Mouse (Mus musculus): ENCODE measurements around the gene 2010111I01Rik.

GRCm38 (mm10) chr13:63324978-63325848 is 360.5 kb downstream of the 2010111I01Rik start:
- TF ChIP-seq POLR2A (IDR thresholded peaks at IDR 0.05; ENCODE audit: insufficient read length, low read depth): peak; percentile 11
- TF ChIP-seq TCF12 (IDR thresholded peaks at IDR 0.05; ENCODE audit: insufficient read depth, poor library complexity, severe bottlenecking): no peak
